Mouse (Mus musculus): ENCODE measurements around the gene BC061212.
"Not testable (repeated sequence)": the region's sequence is repeated elsewhere in the genome, so short reads cannot be mapped to it uniquely, and the experiment has no call there.

The BC061212 gene

GRCm38 (mm10) chr5:94070445-94070844 lies at the start of gene BC061212:
Gene BC061212, minus strand, starts transcription at chr5:94070545.
- not testable (repeated sequence) for DNase-seq

- not testable (repeated sequence) for DNase-seq
Observed at GRCm38 (mm10) chr5:94076085-94076484, 5.7 kb upstream of the BC061212 start, which contains the start of gene Gm6351. Gene Gm6351, plus strand, starts transcription at chr5:94076385.

Data from cerebellum, adult 11 months (tissue).